Mouse (Mus musculus) spleen, postnatal 36 days (tissue): ENCODE results near the gene Spaca9.

Experiments
- DNase-seq, 2 experiments: peaks; one replicate each; pipeline ENCODE4 v3.0.0; 2022; ENCODE audit warnings: low spot score in 2 of 2, mixed read lengths in 1 of 2

The Spaca9 gene

DNA sequence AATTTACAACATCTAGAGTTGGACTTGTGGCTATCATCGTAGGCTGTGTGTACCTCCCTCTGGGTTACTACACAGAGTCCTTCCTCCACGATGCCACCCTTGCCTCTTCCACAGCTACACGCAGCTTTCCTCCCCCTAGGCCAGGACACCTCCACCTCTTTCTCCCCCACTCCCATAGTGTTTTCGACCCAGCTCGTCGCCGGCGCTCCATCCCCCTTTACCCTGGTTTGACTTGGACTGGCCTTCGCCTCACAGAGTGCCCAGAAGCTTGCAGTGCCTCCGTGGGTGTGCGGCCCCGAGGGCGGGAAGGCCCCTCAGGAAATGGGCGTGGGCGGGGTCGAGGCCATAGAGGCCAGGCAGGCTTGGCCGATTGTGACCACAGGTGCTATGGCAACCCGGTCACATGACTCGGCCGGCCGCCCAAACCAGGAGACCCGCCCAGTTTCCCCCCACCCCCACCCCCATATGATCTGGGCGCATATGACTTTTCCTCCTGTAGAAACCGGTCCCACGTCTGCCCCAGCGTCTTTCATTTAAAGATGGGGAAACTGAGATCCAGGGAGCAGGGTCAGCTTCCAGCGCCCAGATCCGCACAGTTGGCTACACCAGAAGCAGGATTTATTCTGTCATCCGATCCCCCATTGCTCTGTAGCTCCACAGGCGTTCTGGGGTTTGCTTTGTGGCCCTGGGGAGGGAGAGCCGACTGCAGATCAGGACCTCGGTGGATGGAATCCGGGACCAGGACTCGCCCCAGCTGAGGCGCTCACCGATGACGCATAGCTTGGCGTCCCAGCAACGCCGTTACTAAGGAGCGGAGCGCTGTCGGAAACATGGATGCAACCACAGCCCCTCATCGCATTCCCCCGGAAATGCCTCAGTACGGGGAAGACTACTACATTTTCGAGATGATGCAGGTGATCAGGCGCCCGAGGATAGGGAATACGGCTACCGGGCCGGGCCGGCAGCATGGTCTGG is at the start of gene Spaca9, which contains the start of gene Ak8:
Spaca9 (minus strand) TSS at position 367 of the 975 bp plus-strand sequence.
Ak8 (plus strand) TSS at position 804 of the 975 bp plus-strand sequence.
- DNase-seq, result peak; percentile 78 to 81

DNA sequence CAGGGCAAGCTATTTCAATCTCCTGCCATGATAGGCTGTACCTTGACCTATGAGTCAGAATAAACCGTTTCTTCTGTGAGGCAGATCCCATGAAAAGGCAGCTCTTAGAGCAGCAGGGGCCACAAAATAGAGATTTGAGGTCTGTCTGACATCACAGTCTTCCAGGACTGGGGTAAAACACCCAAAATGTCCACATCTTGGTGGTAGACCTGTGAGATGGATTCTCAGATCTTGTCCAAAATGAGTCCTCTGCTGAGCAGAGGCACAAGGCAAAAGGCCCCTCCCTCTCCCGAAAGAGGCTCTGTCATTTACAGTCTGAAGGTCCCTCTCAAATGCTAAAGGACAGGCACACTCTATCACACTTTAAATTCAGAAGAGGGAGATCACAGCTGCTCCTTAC is 48.2 kb upstream of the Spaca9 start:
- no peak for DNase-seq

DNA sequence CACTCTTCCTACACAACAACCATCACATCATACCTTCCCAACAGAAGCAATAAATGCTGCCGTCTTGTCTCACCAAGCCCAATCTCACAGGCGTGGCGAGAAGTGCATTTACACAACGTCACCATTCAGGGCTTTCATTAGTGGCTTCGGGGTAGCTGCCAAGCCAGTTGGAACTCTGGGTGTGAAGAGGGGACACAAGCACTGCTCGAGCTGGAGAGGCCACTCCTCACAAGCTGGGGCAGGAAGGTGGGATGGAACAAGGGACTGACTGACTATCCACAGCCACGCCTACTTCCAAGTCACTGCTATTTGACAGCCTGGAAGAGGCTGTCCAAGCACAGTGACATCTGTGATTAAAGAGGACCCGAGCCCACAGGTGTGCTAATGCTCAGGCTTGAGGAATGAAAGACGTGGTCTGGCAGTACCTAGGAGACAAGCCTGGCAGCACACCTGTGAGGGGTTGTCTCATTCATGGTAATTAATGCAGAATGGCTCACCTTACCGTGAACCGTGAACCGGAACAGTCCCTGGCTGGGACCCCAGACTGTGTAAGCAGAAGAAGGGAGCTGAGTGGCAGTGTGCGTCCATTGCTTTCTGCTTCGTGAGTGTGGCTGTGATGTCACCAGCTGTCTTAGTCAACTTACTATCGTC is 47.3 kb upstream of the Spaca9 start:
- no peak for DNase-seq

DNA sequence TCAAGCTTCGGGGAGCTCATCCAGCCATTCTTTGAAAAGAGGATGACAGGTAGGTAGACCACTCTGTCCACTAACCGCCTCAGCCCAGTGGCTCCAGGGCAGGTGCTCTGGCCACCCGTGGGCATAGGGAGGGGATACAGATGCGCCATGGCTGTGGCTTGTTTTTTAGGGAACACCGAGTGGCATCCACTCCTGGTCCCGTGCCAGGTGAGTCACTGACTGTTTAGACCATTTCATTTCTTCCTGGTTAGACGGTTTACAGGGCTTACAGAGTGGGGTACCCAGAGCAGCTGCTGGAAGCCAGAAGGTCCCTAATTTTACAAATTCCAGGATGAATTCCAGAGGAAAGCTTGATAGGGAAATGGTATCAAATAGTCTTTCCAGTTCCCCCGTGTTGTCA is 43.2 kb upstream of the Spaca9 start:
- no peak for DNase-seq

DNA sequence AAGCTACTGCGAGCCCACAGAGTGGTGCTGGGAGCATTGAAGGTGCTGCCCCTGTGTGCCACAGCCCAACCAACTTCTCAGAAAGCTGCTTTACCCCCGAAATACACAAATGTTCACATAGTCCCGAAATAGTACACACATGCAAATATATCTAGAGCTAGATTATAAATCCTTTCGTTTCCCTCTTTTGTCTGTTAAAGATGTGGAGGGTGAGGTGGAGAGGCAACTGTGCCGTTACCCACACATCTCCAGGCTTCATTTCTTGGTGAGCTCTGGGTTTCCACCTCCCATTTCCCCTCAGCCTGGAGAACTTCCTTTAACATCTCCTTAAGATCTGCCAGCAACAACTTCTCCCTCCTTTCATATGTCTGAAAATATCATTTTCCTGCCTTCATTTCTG is 40.6 kb upstream of the Spaca9 start:
- DNase-seq, result peak; percentile 10 to 14

DNA sequence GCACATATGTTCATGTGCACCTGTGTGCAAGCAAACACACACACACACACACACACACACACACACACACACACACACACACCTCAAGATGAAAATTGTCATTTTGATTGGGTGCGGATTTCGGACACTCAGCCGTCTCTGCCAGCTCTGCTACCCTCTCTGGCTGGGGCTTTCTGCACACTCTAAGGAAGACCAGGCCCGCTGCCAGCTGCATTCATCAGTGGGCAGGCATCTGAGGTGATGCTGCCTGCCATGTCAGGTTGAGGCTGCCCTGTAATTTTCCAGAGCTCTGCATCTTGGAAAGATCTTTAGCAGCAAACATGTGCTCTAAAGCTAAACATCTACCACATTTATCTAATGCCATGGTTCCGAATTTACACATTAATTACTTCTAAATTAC is 37.6 kb upstream of the Spaca9 start:
- DNase-seq, result no peak

DNA sequence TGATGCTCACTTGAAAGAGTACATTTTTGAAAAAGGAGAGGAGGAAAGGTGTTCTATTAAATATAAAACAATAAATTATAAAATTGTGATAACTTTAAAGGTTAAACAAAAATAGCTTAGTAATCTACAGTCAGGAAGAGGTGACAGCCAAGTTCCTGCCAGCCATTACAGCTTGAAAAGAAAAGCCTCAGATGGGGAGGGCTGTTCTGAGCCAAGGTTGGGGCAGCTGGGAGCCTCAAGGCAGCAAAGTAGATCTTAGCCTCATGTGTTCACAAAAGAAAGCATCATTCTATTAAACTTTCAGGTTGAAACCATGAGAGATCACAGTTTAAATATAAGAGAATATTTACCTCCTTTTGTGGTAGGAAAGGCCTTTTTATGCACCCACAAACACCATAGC is 31.1 kb upstream of the Spaca9 start:
- DNase-seq, result no peak

DNA sequence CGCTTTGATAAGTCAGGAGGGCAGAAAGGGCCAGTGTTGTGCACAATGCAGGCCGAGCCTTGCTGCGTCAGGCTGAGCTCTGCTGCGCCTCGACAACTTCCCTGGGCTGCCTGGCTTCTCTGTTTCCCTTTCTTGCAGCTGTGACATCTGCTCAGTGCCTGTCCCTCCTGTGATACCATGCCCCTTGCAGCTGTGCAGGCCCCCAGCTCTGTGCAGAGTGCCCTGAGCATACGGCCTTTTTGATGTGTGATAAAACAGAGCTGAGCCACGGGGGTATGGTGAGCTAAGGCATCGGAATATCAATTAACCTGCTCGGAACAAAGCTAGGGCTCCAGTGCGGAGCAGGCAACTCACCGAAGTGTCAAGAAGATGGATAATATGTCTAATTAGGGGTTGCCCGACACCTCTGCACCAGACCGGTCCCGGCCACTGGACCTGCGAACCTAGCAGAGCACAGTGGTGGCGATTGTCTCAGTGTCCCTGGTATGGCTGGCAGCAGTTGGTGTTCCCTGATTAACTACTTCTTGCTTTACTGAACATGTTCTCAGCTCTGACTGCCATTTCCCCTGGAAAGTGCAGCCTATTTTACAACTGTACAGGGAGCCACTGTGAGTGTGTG is 28.4 kb upstream of the Spaca9 start:
- DNase-seq, result no peak

DNA sequence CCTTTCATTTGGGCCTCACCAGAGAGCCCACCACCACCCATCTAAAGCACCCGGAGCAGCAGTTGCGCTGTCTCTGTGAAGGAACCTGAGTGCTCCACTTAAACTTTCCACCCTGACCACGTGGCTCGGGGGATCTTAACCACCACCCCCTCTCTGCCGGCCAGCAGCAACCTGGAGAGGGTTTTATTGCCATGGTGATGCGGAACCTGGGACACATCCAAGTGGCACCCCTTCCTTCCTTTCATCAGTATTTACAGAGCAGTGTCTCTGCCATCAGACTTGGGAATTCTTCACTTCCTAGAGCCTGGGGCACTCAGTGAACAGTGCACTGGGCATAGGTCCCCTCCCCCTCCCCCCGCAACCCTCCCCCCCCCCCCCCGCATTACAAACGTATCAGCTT is 24.4 kb upstream of the Spaca9 start:
- no peak for DNase-seq

DNA sequence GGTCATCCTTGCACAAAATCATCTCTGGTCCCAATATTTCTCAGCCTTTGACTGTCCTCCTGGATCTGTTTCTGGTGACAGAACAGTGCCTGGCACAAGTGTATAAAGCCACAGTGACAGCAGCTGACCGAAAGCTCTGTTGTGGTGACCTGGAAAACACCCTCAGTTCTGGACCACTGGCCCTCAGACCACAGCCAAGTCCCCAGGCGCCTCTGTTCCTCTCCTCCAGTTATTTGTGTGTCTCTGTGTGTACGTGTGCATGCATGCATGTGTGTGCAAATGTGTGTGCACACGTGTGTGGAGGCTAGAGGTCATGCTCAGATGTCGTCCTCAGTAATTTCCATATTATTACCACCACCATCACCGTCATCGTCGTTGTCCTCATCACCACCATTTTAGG is 22.9 kb upstream of the Spaca9 start:
- no peak for DNase-seq

DNA sequence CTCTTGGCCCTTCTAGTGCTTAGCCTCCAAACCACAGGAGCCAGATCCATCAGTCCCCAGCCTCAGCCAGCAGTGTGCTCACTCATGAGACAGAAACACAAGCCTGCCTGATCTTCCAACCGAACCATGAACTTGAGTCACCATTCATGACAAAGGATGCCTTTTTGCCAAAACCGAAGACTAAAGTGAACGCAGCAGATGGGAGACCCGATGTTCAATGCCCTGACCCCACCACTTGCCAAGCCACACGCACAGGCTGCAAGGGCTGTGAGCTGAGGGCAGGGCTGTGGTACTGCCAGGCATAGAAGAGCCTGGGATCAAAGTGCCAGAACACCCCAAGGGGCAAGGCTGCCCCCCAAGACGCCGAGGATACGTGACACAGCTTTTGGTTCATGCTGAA is 13.5 kb upstream of the Spaca9 start:
- DNase-seq, result no peak

DNA sequence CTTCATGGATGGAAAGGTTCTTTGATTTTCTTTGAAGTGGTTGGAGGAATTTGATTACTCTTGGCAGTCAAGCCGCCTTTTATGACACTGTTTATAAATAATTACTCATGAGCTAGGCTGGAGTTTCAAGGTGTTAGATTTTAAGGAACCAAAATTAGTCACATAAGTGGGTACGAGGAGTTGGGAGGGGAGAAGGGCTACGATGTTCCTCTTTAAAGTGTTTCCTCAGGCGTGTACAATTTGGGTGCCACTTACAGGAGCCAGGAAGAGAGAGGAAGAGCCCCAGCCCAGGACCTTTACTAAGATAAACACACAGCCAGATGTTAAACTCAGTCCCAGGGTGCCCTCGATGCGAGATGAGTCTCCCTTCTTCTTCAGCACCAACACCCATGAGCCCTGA is 7.3 kb upstream of the Spaca9 start:
- DNase-seq, result no peak

DNA sequence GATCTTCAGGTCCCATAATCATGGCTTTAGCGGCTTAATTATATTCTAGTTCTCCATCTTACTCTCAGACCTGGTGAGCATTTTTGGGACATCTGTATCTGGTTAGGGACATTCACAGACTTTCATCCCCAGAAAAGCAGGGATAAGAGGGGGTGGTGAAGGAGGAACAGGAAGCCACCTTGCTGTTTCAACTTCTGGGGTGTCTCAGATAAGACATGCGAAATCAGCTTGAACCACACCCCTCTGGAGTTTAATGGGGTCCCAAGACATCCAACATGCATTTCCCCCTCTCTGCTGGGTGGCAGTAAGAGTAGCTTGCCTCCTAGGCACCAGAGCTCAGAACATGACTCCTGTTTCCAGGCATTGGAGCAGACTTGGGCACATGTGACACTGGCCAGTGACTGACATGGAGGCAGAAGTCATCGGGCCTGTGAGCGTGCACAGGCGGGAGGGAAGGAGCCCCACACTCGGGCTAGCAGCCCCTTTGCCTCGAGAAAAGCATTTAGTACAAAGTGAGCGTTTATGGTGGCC is 6.6 kb upstream of the Spaca9 start:
- DNase-seq, result no peak

DNA sequence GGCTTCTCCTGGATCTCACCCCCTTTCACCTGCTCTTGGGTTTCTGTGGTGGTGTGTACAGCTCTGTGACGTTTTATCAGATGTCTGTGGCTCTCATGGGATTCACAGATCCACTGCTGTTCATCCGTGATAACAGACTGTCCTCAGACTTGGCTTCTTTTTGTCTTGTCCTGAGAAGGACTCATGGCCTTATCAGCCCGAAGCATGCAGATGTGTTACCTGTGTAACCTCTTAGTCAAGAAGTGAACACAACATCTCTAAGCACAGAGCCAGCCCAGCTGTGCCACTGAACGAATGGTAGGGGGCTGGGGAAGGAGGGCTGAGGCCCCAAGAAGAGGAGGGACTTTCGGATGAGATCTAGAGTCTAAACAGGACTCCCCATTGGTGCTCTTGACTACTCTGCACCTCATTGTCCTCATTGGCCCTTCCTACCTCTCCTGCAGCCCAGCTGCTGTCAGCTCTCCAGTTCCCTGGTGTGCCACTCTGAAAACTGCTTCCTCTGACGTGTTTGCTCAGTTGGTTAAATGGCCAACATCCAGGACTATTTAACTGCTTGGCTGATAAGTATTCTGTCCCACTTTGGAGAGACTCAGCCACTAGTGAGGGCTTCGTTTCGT is 2.2 kb upstream of the Spaca9 start:
- DNase-seq, result no peak

DNA sequence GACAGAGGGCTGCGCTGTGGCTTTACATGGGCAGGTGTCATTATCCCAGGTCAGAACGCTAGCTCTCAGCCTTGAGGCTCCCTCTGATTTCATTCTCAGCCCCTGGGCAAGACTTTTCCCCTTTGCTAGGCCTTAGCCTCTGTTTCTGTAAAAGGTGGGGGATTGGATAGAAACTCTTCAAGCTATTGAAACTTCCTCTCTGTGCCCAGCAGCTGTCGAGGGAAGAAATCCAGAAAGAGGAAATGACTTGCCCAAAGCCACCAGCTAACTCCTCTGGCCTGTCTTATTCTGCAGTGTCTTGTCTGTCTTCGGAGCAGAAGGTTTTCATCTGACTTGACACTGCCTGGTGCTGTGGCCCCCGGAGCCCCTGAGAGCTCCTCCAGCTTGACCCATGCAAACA is 961 bp downstream of the Spaca9 start:
- DNase-seq, result peak; percentile 42 to 53

DNA sequence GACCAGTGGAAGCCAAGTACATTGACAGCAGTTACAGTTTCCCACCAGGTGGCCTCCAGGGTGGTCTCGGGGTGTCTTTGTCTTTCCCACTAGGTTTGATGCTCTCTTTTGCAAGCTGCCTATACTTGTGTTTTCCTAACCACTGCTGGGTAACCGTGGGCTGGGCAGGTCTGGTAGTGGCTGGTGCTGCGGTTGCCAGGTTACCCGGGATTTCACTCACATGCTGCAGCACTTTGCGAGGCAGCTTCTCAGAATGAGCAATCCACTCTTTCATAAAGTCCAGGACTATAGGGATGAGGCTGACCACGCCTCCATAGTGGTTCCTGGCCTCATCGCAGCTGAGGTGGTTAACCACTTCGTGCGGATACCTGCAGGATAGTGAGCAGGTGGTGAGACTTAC is 6.8 kb downstream of the Spaca9 start:
- no peak for DNase-seq

DNA sequence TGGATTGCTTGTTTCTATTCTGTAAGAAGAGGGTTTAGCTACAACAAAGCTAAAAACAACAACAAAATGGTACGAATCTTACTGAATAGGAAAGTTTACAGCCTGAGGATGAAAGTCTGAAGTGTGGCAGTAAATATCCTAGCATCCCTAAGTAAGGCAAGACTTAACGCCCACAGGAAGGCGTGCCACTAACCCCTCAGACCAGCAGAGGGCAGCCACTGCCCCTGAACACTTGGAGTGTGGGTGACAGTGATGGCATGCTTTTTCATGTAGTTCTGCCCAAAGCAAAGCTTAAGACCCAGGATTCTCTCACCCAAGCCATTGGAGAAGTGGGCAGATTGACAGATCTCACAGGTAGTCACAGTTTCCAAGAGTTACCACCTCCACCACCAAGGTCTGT is 11.1 kb downstream of the Spaca9 start:
- peak; percentile 12 to 27 for DNase-seq

DNA sequence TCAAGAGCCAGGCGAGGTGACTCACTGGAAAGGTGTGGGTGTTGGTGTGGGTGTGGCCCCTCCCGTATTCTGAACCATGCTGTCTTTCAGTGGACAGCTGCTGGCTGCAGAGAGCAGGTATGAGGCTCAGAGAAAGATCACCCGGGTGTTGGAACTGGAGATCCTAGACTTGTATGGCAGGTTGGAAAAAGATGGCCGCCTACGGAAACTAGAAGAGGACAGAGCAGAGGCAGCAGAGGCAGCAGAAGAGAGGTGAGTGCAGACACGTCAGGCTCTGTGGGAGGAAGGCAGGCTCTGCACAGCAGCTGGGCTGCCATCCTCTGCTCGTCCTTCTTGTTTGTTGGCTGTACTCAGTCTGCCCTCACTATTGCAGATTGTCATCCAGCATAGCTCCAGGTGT is 13.6 kb downstream of the Spaca9 start:
- DNase-seq, result no peak

DNA sequence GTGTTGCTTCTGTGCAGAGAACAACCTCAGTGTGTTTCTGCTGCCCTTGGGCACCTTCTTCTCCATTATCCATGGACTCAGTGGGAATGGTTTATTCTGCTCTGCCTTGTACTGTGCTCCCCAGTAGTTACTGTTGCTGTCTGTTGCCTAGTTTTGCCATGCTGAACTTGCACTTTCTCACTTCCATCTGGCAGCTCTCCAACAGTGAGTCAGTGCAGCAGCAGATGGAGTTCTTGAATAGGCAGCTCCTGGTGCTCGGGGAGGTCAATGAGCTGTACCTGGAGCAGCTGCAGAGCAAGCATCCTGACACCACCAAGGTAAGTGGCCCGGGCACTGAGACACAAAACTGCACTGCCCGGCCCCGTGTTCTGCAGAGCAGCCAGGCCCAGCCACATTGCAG is 17.8 kb downstream of the Spaca9 start:
- DNase-seq, result peak in 1 of 2 experiments; percentile 7

DNA sequence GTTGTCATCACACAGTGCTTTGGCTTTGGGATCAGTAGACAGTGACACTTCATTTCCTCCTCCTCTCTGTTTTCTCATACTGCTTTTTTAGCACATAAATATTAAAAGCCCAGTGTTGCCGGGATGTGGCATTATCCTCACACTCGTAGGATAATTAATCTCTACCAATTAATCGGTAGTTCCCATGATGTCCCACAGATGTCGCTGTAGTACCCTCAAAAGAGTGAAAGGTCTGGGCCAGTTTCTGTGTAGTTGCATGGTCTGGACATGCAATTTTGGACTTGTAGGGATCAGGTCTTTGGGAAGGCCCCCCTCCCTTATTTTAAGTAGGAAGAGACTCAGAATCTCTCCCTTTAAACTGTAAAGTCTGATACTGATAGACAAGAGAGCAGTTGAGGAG is 18.8 kb downstream of the Spaca9 start:
- no peak for DNase-seq

DNA sequence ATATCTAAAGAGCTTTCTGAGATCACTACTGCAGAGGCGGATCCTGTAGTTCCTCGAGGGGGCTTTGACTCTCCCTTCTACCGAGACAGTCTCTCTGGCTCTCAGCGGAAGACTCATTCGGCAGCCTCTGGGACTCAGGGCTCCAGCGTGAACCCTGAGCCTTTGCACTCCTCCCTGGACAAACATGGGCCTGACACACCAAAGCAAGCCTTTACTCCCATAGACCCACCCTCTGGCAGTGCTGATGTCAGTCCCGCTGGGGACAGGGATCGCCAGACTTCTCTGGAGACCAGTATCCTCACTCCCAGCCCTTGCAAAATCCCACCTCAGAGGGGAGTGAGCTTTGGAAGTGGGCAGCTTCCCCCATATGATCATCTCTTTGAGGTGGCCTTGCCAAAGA is 23.5 kb downstream of the Spaca9 start:
- DNase-seq, result no peak

DNA sequence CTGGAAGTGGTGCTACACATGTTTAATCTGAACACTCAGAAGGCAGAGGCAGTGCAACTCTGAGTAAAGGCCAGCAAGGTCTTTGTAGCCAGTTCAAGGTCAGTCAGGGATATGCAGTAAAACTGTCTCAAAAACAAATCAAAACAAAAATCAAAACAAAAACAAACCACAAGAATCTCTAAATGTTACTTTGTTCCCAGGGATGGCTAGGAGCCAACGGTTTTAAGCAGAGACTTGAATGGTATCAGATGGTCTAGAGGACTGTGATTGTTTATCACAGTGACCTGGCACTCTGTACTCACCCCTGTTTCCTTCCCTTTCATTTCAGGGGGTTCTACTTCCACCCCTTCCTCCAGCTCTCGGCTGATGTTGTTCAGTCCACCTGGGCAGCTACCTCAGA is 28.1 kb downstream of the Spaca9 start:
- no peak for DNase-seq
